Mouse (Mus musculus) brown adipose tissue, adult 24 weeks (tissue): ENCODE results near the gene Fahd1. TPM values are rescaled to one million over a fixed set of nuclear protein-coding genes. Genes with fewer than 3 reads are reported as not detected.
A peak's percentile ranks its signal among the peaks of the same experiment; 100 is the strongest.

ENCODE experiments used
- H3K27ac ChIP-seq: fragments of 200-500 bp; replicated peaks from 2 replicates; pipeline ENCODE4 v1.5.1; 2012; ENCODE audit warnings: low read depth, mild to moderate bottlenecking, low read length
- H3K4me1 ChIP-seq: fragments of 200-500 bp; 2 replicates; pipeline ENCODE4 v1.6.1; 2012; ENCODE audit warnings: low read length, mixed read lengths; ENCODE audit not compliant: control insufficient read depth, insufficient read depth, insufficient read length
- H3K4me3 ChIP-seq: fragments of 200-500 bp; 2 replicates; pipeline ENCODE4 v1.5.1; 2012; ENCODE audit warnings: low read depth, mild to moderate bottlenecking, low read length, moderate library complexity; ENCODE audit not compliant: insufficient read depth
- polyA plus RNA-seq: library from polyadenylated mRNA; stranded (reverse); fragments of >200 nt; gene quantifications from 2 replicates; pipeline ENCODE4 v1.2.4, GENCODE M21; 2012; ENCODE audit not compliant: missing spikeins, insufficient read depth, insufficient read length

The Fahd1 gene
- polyA plus RNA-seq, 1 experiment = 73.7 TPM

DNA sequence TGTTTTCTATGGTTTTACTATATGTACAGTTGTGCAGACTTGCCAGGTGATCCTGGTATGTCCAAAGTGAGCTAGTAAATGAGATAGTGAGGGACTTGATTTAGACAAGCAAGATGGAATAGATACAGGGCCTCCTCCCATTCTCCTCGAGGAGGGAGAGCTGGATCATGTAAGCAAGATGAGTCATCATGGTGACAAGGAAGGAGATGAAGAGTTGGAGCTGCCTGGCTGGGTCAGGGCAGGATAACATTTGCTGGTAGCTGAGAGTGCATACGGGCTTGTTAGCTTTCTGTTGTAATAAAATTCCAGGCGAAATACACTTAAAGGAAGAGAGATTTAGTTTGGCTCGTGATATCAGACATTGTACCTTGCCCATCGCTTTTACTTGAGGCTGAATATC lies 9.8 kb downstream of the Fahd1 start:
- Histone ChIP-seq H3K27ac (no peak overlapping the region), H3K4me1 (no peaks in the 10 kb centered on the region), H3K4me3 (no peak overlapping the region)

DNA sequence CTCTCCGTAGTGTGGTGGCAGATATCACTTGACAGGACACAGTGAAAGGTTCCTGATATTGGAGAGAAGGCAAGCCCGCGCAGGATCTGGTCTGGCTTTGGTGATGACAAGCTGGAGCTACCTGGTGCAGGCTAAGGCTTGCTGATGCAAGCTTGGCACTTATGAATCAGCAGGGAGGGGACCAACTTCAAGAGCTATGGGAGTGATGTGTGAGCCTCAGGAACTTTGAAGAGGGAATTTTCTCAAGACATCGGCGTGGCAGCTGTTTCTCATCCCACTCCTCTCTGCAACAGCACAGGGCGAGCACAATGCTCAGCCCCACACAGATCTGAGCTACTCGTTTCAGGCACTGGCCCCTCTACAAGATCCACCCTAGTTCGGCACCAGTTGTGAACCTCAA lies 10.3 kb downstream of the Fahd1 start, which contains the start of gene Hagh:
Gene Hagh (plus strand): TSS at position 302 of the 400 bp plus-strand sequence.
- Histone ChIP-seq H3K27ac (no peak within 1 kb of the TSS), H3K4me1 (no peaks in the 10 kb centered on the region), H3K4me3 (no peak within 1 kb of the TSS)

DNA sequence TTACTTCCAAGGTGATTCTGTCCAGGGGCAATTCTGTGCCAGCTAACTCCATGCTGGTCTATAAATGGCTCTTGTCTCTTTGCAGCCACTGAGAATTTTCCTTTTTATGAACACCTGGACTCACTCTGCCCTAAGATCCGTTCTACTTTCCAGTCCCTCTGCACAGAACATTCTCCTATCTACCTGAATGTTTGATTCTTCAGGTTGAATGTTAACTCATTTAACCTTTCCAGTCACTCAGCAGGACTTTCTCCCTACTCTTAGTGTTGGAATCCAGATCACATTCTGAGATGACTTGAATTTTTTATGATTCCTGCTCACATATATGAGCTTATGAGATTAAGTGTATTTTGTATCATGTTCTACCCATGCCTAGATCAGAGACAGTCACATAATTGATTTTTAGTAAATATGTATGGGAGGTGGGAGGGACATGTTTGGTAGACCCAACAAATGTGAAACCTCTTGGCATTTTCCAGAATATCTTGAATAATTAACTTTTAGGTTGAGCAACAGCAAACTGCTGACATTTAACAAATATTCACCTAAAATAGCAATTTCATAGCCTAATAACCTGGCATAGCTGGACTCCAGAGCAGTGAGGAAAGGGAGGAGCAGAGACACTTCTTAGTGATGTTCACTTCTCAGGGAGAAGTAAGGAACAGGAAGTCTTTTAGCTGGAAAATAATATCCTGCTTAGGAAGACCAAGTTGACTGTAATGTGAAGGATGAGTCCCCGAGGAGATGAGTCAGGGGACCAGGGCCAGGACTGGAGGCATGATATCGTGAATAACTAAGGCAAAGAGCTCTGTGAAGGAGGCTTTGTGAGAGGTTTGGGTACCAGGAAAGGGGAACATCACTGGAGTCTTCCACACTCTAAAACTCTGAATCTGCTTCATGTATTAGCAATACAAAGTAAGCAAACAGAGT lies 28.5 kb downstream of the Fahd1 start:
- no peak overlapping the region for H3K4me3 ChIP-seq
- no peaks in the 10 kb centered on the region for H3K4me1 ChIP-seq
- H3K27ac ChIP-seq = 0 out of 2 replicates have a peak overlapping the region, but pooled peaks have one; percentile 23

DNA sequence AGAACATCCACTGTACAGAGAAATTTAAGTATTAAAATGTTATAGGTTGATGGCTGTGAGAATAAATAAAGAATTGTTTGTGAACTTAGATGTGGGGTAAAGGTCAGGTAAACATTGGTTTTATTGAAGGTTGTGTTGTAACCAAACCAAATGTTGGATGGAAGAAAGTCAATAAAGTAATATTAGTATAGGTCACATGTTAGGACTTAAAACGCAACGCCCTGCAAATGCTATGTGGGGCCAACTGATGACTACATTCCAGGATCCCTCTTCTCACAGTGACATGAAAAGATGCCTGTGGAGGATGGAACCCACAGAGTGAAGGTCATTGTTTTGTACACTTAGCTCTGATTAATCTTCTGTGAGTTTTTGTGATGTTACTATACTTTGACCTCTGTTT lies 30.7 kb downstream of the Fahd1 start:
- Histone ChIP-seq H3K4me1 (no peaks in the 10 kb centered on the region), H3K27ac (no peak overlapping the region), H3K4me3 (no peak overlapping the region)

DNA sequence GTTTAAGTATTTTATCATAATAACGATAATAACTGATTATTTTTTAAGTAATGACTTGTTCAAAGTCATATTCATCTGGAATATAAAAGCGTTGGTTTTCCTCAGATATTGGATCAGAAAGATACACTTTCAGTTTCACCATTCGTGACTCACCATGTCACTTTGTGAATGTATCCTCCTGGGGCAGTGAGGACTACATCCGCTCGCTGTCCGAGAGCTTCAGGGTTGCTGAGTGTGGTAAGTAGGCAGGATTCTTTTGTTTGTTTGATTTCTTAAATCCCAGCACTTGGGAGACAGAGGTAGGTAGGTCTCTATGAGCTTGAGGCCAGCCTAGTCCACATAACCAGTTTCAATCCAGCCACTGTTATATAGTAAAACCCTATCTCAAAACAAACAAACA lies 32.0 kb downstream of the Fahd1 start:
- no peaks in the 10 kb centered on the region for H3K4me1 ChIP-seq
- no peak overlapping the region for H3K4me3 ChIP-seq
- H3K27ac ChIP-seq = peak overlapping the region; percentile 68

DNA sequence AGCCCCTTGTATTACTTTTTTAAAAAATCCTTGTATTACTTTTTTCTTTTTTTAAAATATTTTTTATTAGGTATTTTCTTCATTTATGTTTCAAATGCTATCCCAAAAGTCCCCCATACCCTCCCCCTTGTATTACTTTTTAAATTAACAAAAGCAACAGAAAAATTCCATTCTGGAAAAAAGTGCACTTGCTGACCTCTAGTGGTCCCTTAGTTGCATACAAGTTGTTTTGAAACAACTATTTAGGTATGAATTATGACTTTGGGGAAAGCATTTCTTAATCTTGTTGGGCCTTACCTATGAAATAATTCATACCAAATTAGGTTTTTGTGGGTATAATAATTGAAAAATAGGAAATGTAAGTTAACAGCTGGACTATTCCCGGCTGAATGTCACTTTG lies 32.7 kb downstream of the Fahd1 start:
- Histone ChIP-seq H3K4me1 (no peaks in the 10 kb centered on the region), H3K4me3 (no peak overlapping the region), H3K27ac (peak overlapping the region; percentile 59; the same call in 1 of the 2 replicates)

DNA sequence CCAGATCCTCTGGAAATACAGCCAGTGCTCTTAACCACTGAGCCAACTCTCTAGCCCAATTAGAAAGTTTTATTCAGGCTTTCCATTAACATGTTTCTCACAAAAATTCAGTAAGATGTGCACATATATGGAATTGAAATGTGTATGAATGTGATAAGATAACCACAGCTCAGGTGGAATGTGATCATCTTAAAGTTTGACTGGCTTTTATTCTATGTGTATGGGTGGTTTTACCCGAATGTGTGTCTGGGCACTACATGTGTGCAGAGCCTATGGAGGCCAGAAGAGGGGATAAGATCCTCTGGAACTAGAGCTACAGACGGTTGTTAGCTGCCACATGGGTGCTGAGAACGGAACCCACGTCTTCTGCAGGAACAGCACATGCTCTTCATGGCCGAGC lies 34.9 kb downstream of the Fahd1 start:
- no peaks in the 10 kb centered on the region for H3K4me1 ChIP-seq
- no peak overlapping the region for H3K4me3 ChIP-seq
- no peak overlapping the region for H3K27ac ChIP-seq

DNA sequence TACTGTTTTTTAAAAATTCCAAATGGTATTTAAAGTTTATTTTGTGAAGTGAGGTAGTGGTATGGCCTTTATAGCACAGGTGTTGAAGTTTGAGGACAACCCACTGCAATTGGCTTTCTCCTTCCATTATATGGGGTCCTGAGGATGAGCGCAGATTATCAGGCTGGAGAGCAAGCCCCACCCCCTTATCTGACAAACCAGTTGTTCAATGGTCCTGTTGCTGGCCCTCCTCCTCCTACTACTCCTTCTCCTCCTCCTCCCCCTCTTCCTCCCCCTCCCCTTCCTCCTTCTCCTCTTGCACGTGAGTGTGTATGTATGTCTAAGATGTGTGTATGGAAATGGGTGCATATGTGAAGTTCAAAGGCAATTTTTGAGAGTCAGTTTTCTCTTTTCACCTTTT lies 37.9 kb downstream of the Fahd1 start:
- Histone ChIP-seq H3K4me1 (no peaks in the 10 kb centered on the region), H3K4me3 (no peak overlapping the region), H3K27ac (no peak overlapping the region)

DNA sequence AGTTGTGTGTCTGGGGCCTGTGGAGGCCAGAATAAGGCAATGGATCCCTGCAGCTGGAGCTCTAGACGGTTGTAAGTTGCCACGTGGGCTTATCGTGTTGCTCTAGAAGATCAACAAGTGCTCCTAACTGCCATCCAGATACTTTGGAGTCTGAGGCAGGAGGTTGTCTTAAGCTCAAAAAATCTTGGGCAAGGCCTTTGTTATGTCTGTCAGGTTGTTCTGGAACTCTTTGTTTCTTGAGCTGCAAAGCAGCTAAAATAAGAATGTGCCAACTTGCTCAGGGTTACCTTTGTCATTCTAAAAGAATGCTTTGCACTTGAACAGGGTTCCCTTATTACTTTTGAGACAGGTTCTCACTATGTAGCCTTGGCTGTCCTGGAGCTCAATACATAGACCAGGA lies 39.0 kb downstream of the Fahd1 start:
- H3K27ac ChIP-seq = no peak overlapping the region

DNA sequence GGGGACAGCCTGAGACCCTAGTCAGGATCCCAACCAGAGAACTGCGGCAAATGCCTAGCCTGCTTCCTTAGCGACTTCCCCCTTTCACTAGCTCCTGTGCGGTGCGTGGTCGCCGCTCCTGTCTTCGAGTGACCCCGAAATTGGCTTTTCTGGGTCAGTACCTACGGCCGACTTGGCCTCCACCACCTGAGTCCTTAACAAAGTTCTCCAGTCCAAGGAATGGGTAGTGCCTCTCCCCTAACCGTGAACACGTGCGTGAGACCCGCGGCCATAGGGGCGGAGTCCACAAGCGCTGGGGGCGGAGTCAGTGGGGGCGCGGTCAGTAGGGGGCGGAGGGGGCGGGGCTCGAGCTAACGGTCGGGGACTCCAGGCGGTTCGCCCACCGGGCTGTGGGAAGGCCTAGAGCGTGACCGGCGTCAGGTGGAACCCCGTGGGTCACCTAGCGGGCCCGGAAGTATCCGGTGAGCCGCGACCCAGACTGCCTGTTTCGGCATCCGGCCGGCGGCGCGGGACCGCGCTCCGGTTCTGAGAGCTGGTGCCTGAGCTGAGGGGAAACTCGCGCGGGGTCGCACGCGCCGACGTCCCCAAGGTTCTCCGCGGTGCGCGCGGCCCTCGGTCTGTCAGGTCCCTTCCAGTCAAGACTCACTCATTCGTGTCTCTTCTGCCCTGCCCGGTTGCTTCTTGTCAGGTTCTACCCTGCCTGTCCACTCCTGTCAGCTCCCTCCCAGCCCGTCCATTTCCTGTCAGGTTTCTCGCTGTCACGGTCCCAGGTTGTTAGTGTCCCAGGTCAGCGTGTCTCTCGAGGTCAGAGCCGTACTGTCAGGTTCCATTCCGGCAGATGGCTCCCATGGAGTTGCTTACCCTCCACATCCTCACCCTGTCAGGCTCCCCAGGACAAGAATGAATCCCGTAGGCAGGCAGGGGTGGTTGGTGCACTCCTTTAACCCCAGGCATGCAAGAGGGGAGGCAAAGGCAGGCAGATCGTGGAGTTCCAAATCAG lies 45.9 kb downstream of the Fahd1 start, which contains the start of gene Meiob:
Gene Meiob (plus strand): TSS at position 338 of the 1,000 bp plus-strand sequence.
- Histone ChIP-seq H3K4me3 (peak within 1 kb of the TSS; percentile 81), H3K4me1 (no peaks in the 10 kb centered on the region), H3K27ac (no peak within 1 kb of the TSS)

More for the DNA sequence above, 39.0 kb downstream of the Fahd1 start:
- Histone ChIP-seq H3K4me1 (no peaks in the 10 kb centered on the region), H3K4me3 (no peak overlapping the region)

DNA sequence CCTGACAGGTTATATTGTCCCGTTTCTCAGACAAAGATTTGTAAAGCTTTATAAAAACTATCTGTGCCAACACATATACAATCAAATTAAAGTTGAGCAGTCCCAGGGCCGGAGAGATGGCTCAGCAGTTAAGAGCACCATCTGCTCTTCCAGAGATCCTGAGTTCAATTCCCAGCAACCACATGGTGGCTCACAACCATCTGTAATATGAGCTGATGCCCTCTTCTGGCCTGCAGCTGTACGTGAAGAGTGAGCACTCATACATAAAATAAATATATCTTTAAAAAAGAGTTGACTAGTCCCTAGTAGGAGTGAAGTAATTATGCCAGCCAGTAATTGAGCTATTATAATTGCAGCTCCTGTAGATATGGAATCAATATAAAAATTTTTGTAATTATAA lies 49.6 kb downstream of the Fahd1 start:
- no peak overlapping the region for H3K27ac ChIP-seq
- no peak overlapping the region for H3K4me3 ChIP-seq
- H3K4me1 ChIP-seq = no peaks in the 10 kb centered on the region

DNA sequence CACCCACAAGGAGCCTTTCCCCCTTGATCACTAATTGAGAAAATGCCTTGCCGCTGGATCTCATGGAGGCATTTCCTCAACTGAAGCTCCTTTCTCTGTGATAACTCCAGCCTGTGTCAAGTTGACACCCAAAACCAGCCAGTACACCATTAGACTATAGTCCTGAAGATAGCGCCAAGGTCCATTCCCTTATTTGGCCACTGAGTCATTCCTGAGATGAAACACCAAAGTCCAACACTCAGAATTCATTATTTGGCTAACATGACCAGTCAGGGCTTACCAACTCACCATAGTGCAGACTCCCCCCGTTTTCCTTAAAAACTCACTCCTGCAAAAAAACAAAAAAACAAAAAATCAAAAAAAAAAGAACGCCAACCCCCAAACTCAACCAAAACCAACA lies 50.7 kb downstream of the Fahd1 start:
- Histone ChIP-seq H3K4me3 (no peak overlapping the region), H3K27ac (no peak overlapping the region), H3K4me1 (no peaks in the 10 kb centered on the region)
